In genomic region chr19:18590942-18591354, GRCm38 (mm10) we compare ENCODE assay signal across 17 mouse cellular contexts. TPM values are rescaled to one million over a fixed set of nuclear protein-coding genes. Genes with fewer than 3 reads are reported as not detected.
DNase-seq lines count a peak whose midpoint lies in the region; ATAC-seq lines count a peak whose summit lies in the region.
"Had no signal": no experiment of that assay in that cellular context is flagged by ENCODE, and none has a peak within 500 bp of the region (broad histone marks: within the 10 kb centered on the region; RNA-seq: fewer than 3 reads in every experiment).

No protein-coding gene starts in this region.

- no peak overlapping the region for H3K9ac ChIP-seq in forebrain, embryonic 12.5 days
- no peak overlapping the region for H3K9ac ChIP-seq in forebrain, embryonic 16.5 days (replicated peaks; ENCODE audit: low read depth, low read length)
- H3K9ac ChIP-seq in midbrain, embryonic 11.5 days (ENCODE audit: low read length), result no peak overlapping the region
- H3K9ac ChIP-seq in midbrain, embryonic 14.5 days (replicated peaks; ENCODE audit: low read length), result no peak overlapping the region
- H3K9ac ChIP-seq: liver, embryonic 15.5 days; neural tube, embryonic 13.5 days had no signal

- ATAC-seq in forebrain, embryonic 12.5 days (ENCODE audit: low FRiP score), result peak; percentile 44; the same call in 1 of the 2 replicates
- ATAC-seq in forebrain, embryonic 16.5 days, result no peak
- no peak for ATAC-seq in midbrain, embryonic 11.5 days (ENCODE audit: low FRiP score)
- ATAC-seq in midbrain, embryonic 14.5 days (ENCODE audit: low FRiP score, low TSS enrichment), result no peak

- H3K36me3 ChIP-seq in forebrain, embryonic 12.5 days (replicated peaks), result no peaks in the 10 kb centered on the region
- H3K36me3 ChIP-seq in forebrain, embryonic 16.5 days (ENCODE audit: control insufficient read depth, insufficient read depth), result no peaks in the 10 kb centered on the region
- H3K36me3 ChIP-seq in midbrain, embryonic 11.5 days (ENCODE audit: control insufficient read depth, insufficient read depth, low read length), result no peaks in the 10 kb centered on the region
- no peaks in the 10 kb centered on the region for H3K36me3 ChIP-seq in midbrain, embryonic 14.5 days (ENCODE audit: control insufficient read depth, insufficient read depth, low read length)
- H3K36me3 ChIP-seq: forebrain, embryonic 10.5 days; neural tube, embryonic 13.5 days had no signal

- H3K27ac ChIP-seq in forebrain, embryonic 12.5 days, result no peak overlapping the region
- no peak overlapping the region for H3K27ac ChIP-seq in forebrain, embryonic 16.5 days (ENCODE audit: low read length)
- H3K27ac ChIP-seq in midbrain, embryonic 11.5 days (ENCODE audit: low read depth, low read length), result no peak overlapping the region
- H3K27ac ChIP-seq in midbrain, embryonic 14.5 days (replicated peaks; ENCODE audit: low read depth, low read length), result no peak overlapping the region
- H3K27ac ChIP-seq: kidney, postnatal 0 days; liver, embryonic 15.5 days; neural tube, embryonic 13.5 days; stomach, postnatal 0 days had no signal

- H3K4me3 ChIP-seq in forebrain, embryonic 12.5 days (replicated peaks), result no peak overlapping the region
- H3K4me3 ChIP-seq in forebrain, embryonic 16.5 days (replicated peaks; ENCODE audit: low read length), result no peak overlapping the region
- H3K4me3 ChIP-seq in midbrain, embryonic 11.5 days (ENCODE audit: low read depth, low read length), result no peak overlapping the region
- H3K4me3 ChIP-seq in midbrain, embryonic 14.5 days (replicated peaks; ENCODE audit: low read depth, low read length), result no peak overlapping the region
- H3K4me3 ChIP-seq: forebrain, embryonic 10.5 days; liver, embryonic 15.5 days; neural tube, embryonic 13.5 days had no signal

- H3K4me2 ChIP-seq in forebrain, embryonic 12.5 days, result no peak overlapping the region
- H3K4me2 ChIP-seq in forebrain, embryonic 16.5 days (ENCODE audit: low read length), result no peak overlapping the region
- no peak overlapping the region for H3K4me2 ChIP-seq in midbrain, embryonic 11.5 days
- no peak overlapping the region for H3K4me2 ChIP-seq in midbrain, embryonic 14.5 days (ENCODE audit: low read length)
- H3K4me2 ChIP-seq: liver, embryonic 15.5 days; neural tube, embryonic 13.5 days had no signal

- no peaks in the 10 kb centered on the region for H3K9me3 ChIP-seq in forebrain, embryonic 12.5 days
- no peaks in the 10 kb centered on the region for H3K9me3 ChIP-seq in forebrain, embryonic 16.5 days (ENCODE audit: control insufficient read depth, low read length)
- no peaks in the 10 kb centered on the region for H3K9me3 ChIP-seq in midbrain, embryonic 11.5 days (ENCODE audit: control insufficient read depth, low read length)
- no peaks in the 10 kb centered on the region for H3K9me3 ChIP-seq in midbrain, embryonic 14.5 days (ENCODE audit: control insufficient read depth, low read length)
- H3K9me3 ChIP-seq: forebrain, embryonic 10.5 days; liver, embryonic 15.5 days; neural tube, embryonic 13.5 days had no signal

- H3K4me1 ChIP-seq in forebrain, embryonic 12.5 days, result peaks cover 21% of the 10 kb centered on the region
- H3K4me1 ChIP-seq in forebrain, embryonic 16.5 days (replicated peaks; ENCODE audit: control insufficient read depth, insufficient read depth, low read length), result no peaks in the 10 kb centered on the region
- H3K4me1 ChIP-seq in midbrain, embryonic 11.5 days (ENCODE audit: control insufficient read depth, insufficient read depth, low read length), result peaks cover 4% of the 10 kb centered on the region; the same call in 1 of the 2 replicates
- H3K4me1 ChIP-seq in midbrain, embryonic 14.5 days (ENCODE audit: control insufficient read depth, insufficient read depth, low read length), result no peaks in the 10 kb centered on the region
- H3K4me1 ChIP-seq: liver, embryonic 15.5 days had no signal

- peak; percentile 81 for DNase-seq in midbrain, embryonic 11.5 days (ENCODE audit: low spot score, missing footprints)
- no peak for DNase-seq in midbrain, embryonic 14.5 days
- peak; percentile 55 for DNase-seq in T-cell, adult 2 months (ENCODE audit: low spot score)
- DNase-seq in lung, postnatal 36 days, result peak; percentile 54
- no peak for DNase-seq in layer of hippocampus, adult 9-11 months
- DNase-seq in yolk sac, embryonic 10.5 days (ENCODE audit: low spot score), result no peak
- DNase-seq: adrenal gland, adult 2 months; cerebellum, adult 11-12 months; gastrocnemius, postnatal 25 days; right cerebral cortex, postnatal 25 days had no signal

- no peaks in the 10 kb centered on the region for H3K27me3 ChIP-seq in forebrain, embryonic 12.5 days
- H3K27me3 ChIP-seq in forebrain, embryonic 16.5 days (replicated peaks; ENCODE audit: control insufficient read depth, insufficient read depth, low read length), result no peaks in the 10 kb centered on the region
- H3K27me3 ChIP-seq in midbrain, embryonic 11.5 days (ENCODE audit: control insufficient read depth, insufficient read depth, low read length), result no peaks in the 10 kb centered on the region
- H3K27me3 ChIP-seq in midbrain, embryonic 14.5 days (ENCODE audit: control insufficient read depth, insufficient read depth, low read length), result no peaks in the 10 kb centered on the region
- H3K27me3 ChIP-seq: liver, embryonic 15.5 days; neural tube, embryonic 13.5 days had no signal

- 41% methylated on average over 5 of the region's 5 CpGs for WGBS in forebrain, embryonic 12.5 days
- WGBS in forebrain, embryonic 16.5 days, result 45% methylated on average over 5 of the region's 5 CpGs
- 55% methylated on average over 5 of the region's 5 CpGs for WGBS in midbrain, embryonic 11.5 days
- WGBS in midbrain, embryonic 14.5 days, result 35% methylated on average over 5 of the region's 5 CpGs

RNA-seq across cellular contexts. Expression of gene Ostf1, which starts 40.7 kb away (rescaled TPM):
- 27.6 and 28.1 TPM in 2 replicates for polyA plus RNA-seq in forebrain, embryonic 12.5 days (2016; fragmentation: Nextera tagmentation; extraction: Ambion mirVana)
- 31.8 and 33.1 TPM in 2 replicates for polyA plus RNA-seq in forebrain, embryonic 16.5 days (2015; fragmentation: Nextera tagmentation; extraction: Ambion mirVana)
- polyA plus RNA-seq in midbrain, embryonic 11.5 days (2014; fragmentation: Nextera tagmentation; extraction: Ambion mirVana), result 46.1 and 48.8 TPM in 2 replicates
- 28.5 and 40.7 TPM in 2 replicates for polyA plus RNA-seq in midbrain, embryonic 14.5 days (2014; fragmentation: Nextera tagmentation; extraction: Ambion mirVana)

RNA-seq across cellular contexts. Expression of gene Nmrk1, which starts 40.8 kb away (rescaled TPM):
- polyA plus RNA-seq in forebrain, embryonic 12.5 days (2016; fragmentation: Nextera tagmentation; extraction: Ambion mirVana), result 4.8 and 5.3 TPM in 2 replicates
- polyA plus RNA-seq in forebrain, embryonic 16.5 days (2015; fragmentation: Nextera tagmentation; extraction: Ambion mirVana), result 4.0 and 4.9 TPM in 2 replicates
- 4.9 and 5.8 TPM in 2 replicates for polyA plus RNA-seq in midbrain, embryonic 11.5 days (2014; fragmentation: Nextera tagmentation; extraction: Ambion mirVana)
- polyA plus RNA-seq in midbrain, embryonic 14.5 days (2014; fragmentation: Nextera tagmentation; extraction: Ambion mirVana), result 4.8 and 6.9 TPM in 2 replicates

Comparison
In these comparisons a context has a peak if more than half of its experiments do, and no peak if none do; other contexts are left out.
1. DNase-seq: peak in midbrain, embryonic 11.5 days (single experiment), T-cell, adult 2 months (single experiment) and lung, postnatal 36 days (single experiment); none in midbrain, embryonic 14.5 days (single experiment), layer of hippocampus, adult 9-11 months (single experiment) and yolk sac, embryonic 10.5 days (single experiment).